ENCODE assay signal across 11 mouse cellular contexts in the genomic region with DNA sequence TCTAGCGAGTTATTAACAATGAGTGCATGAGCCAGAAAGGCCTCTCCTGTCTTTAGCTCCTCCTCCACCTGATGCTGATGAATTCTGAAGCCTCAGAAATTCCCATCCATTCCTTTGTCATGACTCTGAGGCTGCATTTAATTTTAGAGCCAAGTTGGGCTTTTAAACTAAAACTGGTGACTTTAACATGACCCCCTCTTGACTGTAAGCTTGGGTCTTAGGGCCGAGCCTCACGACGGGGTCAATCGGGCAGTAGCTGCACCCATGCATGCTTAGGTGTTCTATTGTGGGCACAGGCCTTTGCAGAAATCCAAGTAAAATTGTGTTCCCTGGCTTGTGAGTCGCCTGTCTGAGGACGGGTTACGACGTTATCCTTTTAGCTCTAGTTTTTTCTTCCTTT.
"Had no signal": no experiment of that assay in that cellular context is flagged by ENCODE, and none has a peak within 500 bp of the region (broad histone marks: within the 10 kb centered on the region; RNA-seq: fewer than 3 reads in every experiment).

No protein-coding gene starts in this region.

- DNase-seq: kidney, adult 18-20 months; kidney, postnatal 14 days; layer of hippocampus, postnatal 36 days; lung, adult 18-20 months; lung, postnatal 4 days; thymus, postnatal 4 days had no signal

- H3K27me3 ChIP-seq: kidney, embryonic 15.5 days; limb, embryonic 13.5 days; midbrain, embryonic 12.5 days had no signal

- H3K4me1 ChIP-seq: limb, embryonic 13.5 days; midbrain, embryonic 12.5 days had no signal

- H3K4me2 ChIP-seq: kidney, embryonic 15.5 days; limb, embryonic 13.5 days; midbrain, embryonic 12.5 days had no signal

- H3K27ac ChIP-seq: limb, embryonic 13.5 days; liver, embryonic 14.5 days; stomach, postnatal 0 days had no signal

- H3K4me3 ChIP-seq: kidney, embryonic 15.5 days; limb, embryonic 13.5 days; midbrain, embryonic 12.5 days had no signal

- H3K9me3 ChIP-seq: kidney, embryonic 15.5 days; limb, embryonic 13.5 days; midbrain, embryonic 12.5 days had no signal

- H3K9ac ChIP-seq: kidney, embryonic 15.5 days; limb, embryonic 13.5 days; liver, embryonic 14.5 days; midbrain, embryonic 12.5 days had no signal
